Comparison of ENCODE assay signal across 9 mouse cellular contexts in the genomic region with DNA sequence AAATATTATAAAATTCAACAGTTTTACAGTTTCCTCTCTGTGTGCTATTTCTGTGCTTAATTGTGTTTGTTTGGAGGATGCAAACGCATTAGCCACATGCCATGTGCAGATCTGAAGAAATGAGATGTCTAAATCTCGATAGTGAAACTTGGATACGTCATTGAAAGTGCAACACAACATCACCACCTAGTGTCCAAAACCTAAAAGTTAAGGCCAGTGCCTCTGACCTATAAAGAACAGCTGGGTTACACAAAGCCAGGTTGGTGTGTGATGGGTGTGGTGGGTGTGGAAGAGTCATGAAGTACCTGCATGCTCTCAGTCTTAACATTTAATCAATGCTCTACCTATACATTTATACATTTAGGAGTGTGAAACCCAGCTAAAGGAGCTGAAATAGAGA.
DNase-seq lines count a peak whose midpoint lies in the region; ATAC-seq and TF ChIP-seq lines count a peak whose summit lies in the region.
"Had no signal": no experiment of that assay in that cellular context is flagged by ENCODE, and none has a peak within 500 bp of the region (broad histone marks: within the 10 kb centered on the region; RNA-seq: fewer than 3 reads in every experiment).

No protein-coding gene starts in this region.

- no peaks in the 10 kb centered on the region; the same call in 1 of the 2 replicates for H3K36me3 ChIP-seq in heart, adult 2 months (ENCODE audit: control insufficient read depth, insufficient read depth, low read length)
- H3K36me3 ChIP-seq in heart, embryonic 11.5 days (ENCODE audit: control insufficient read depth, insufficient read depth, low read length) = no peaks in the 10 kb centered on the region
- no peaks in the 10 kb centered on the region for H3K36me3 ChIP-seq in heart, embryonic 16.5 days (ENCODE audit: control insufficient read depth, insufficient read depth)
- H3K36me3 ChIP-seq: liver, embryonic 15.5 days had no signal

- H3K9ac ChIP-seq in heart, adult 2 months (ENCODE audit: low read depth, low read length) = no peak overlapping the region
- no peak overlapping the region for H3K9ac ChIP-seq in heart, embryonic 11.5 days (ENCODE audit: low read depth, low read length)
- H3K9ac ChIP-seq in heart, embryonic 16.5 days (ENCODE audit: low read length) = no peak overlapping the region
- H3K9ac ChIP-seq: liver, embryonic 15.5 days had no signal

- H3K27ac ChIP-seq in heart, adult 2 months = no peak overlapping the region
- no peak overlapping the region; the same call in 1 of the 2 replicates for H3K27ac ChIP-seq in heart, embryonic 11.5 days (ENCODE audit: low read depth, low read length)
- no peak overlapping the region for H3K27ac ChIP-seq in heart, embryonic 16.5 days (ENCODE audit: low read length)
- H3K27ac ChIP-seq: liver, embryonic 15.5 days had no signal

- DNase-seq in heart, adult 2 months = no peak
- DNase-seq in 3134 (ENCODE audit: extremely low read depth, insufficient read length, low spot score) = peak; percentile 34
- DNase-seq in NIH3T3 (ENCODE audit: low read depth) = peak; percentile 69
- DNase-seq in lung, postnatal 14 days = peak; percentile 9
- DNase-seq in thymus, postnatal 10 days (ENCODE audit: low spot score in 2 of 2) = no peak
- no peak for DNase-seq in ovary, adult 18-20 months (ENCODE audit: low spot score)

- peak; percentile 79 for TF ChIP-seq CTCF in heart, adult 2 months (IDR thresholded peaks at IDR 0.05)

- H3K4me3 ChIP-seq in heart, adult 2 months = no peak overlapping the region
- no peak overlapping the region for H3K4me3 ChIP-seq in heart, embryonic 11.5 days (ENCODE audit: low read depth, low read length)
- H3K4me3 ChIP-seq in heart, embryonic 16.5 days (ENCODE audit: low read length) = peak overlapping the region; percentile 26
- H3K4me3 ChIP-seq: liver, embryonic 15.5 days had no signal

- no peak for TF ChIP-seq EP300 in heart, adult 2 months (IDR thresholded peaks at IDR 0.05; ENCODE audit: insufficient read depth, low read depth, low read length)

- no peak overlapping the region for H3K4me2 ChIP-seq in heart, embryonic 11.5 days
- H3K4me2 ChIP-seq in heart, embryonic 16.5 days (ENCODE audit: low read depth, low read length) = peak overlapping the region; percentile 47
- H3K4me2 ChIP-seq: liver, embryonic 15.5 days had no signal

- no peak for TF ChIP-seq POLR2A in heart, adult 2 months (IDR thresholded peaks at IDR 0.05; ENCODE audit: insufficient read depth, low read depth, low read length)

- H3K79me2 ChIP-seq in heart, adult 2 months (replicated peaks; ENCODE audit: control insufficient read depth, insufficient read depth, low read length) = no peaks in the 10 kb centered on the region

- H3K4me1 ChIP-seq in heart, adult 2 months (ENCODE audit: control insufficient read depth, insufficient read depth, low read length) = peaks cover 9% of the 10 kb centered on the region
- H3K4me1 ChIP-seq in heart, embryonic 11.5 days (ENCODE audit: control insufficient read depth, insufficient read depth, low read length) = no peaks in the 10 kb centered on the region
- peaks cover 2% of the 10 kb centered on the region; the same call in 1 of the 2 replicates for H3K4me1 ChIP-seq in heart, embryonic 16.5 days (ENCODE audit: control insufficient read depth, insufficient read depth, low read length)
- H3K4me1 ChIP-seq: liver, embryonic 15.5 days had no signal

- no peak for ATAC-seq in heart, embryonic 11.5 days (replicated peaks; ENCODE audit: insufficient number of reproducible peaks, low FRiP score, low TSS enrichment)
- ATAC-seq in heart, embryonic 16.5 days (replicated peaks; ENCODE audit: extremely low read depth, insufficient read depth, low FRiP score) = peak; percentile 49

- H3K9me3 ChIP-seq in heart, embryonic 11.5 days (replicated peaks; ENCODE audit: control insufficient read depth, low read length) = no peaks in the 10 kb centered on the region
- no peaks in the 10 kb centered on the region for H3K9me3 ChIP-seq in heart, embryonic 16.5 days (replicated peaks; ENCODE audit: control insufficient read depth, low read length)
- H3K9me3 ChIP-seq: liver, embryonic 15.5 days had no signal

- 2% methylated on average over 3 of the region's 3 CpGs for WGBS in heart, adult 2 months
- 13% methylated on average over 3 of the region's 3 CpGs for WGBS in heart, embryonic 11.5 days (ENCODE audit: insufficient replicate concordance)
- 12% methylated on average over 3 of the region's 3 CpGs for WGBS in heart, embryonic 16.5 days

- intact Hi-C loops in heart, adult 2 months (cut with DNase I) = loop anchor here (10.0 kb wide), 1 partner anchor 147 kb away; no protein-coding TSS in a partner anchor

- no peaks in the 10 kb centered on the region for H3K27me3 ChIP-seq in heart, adult 2 months (ENCODE audit: control insufficient read depth, insufficient read depth, low read length)
- no peaks in the 10 kb centered on the region for H3K27me3 ChIP-seq in heart, embryonic 11.5 days (ENCODE audit: control insufficient read depth, insufficient read depth, low read length)
- H3K27me3 ChIP-seq in heart, embryonic 16.5 days (ENCODE audit: control insufficient read depth, insufficient read depth, low read length) = no peaks in the 10 kb centered on the region
- H3K27me3 ChIP-seq: liver, embryonic 15.5 days had no signal

Comparison
In these comparisons a context has a peak if more than half of its experiments do, and no peak if none do; other contexts are left out.
1. DNase-seq: peak in 3134 (single experiment), NIH3T3 (single experiment) and lung, postnatal 14 days (single experiment); none in heart, adult 2 months (0 of 2), thymus, postnatal 10 days (0 of 2) and ovary, adult 18-20 months (single experiment).